Mouse (Mus musculus): ENCODE data around the gene Homez. TPM values are rescaled to one million over a fixed set of nuclear protein-coding genes. Genes with fewer than 3 reads are reported as not detected.

Homez gene
- polyA plus RNA-seq, 1 experiment from 2014 or later: 11.2 TPM

DNA sequence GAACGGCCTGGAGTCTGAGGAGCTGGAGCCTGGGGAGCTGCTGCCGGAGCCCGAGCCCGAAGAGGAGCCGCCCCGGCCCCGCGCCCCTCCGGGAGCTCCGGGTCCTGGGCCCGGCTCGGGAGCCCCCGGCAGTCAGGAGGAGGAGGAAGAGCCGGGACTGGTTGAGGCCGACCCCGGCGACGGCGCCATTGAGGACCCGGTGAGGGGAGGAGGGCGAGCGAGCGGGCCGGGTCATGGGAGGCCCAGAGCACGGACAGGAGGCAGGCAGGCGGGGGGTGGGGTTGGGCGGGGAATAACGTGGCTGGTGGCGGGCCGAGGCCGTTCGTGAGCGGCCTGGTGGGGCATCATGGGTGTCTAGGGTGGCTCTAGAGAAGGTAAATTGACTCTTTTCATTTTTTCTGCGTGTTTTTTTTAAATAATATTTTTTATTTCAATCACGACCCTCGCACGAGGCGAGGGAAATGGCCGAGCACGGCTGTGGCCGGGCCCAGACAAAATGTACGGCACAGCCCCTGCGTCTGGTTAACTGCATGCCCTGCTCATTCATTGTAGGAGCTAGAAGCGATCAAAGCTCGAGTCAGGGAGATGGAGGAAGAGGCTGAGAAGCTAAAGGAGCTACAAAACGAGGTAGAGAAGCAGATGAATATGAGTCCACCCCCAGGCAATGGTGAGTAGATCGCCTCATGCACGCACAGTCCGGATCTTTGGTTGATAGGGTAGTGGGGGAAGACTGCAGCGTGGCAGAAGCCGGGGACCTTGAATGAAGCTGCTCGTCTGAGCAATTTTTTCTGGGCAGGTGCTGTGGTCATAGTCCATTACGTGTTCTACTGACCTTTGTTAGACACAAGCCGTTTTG is 23.8 kb upstream of the Homez start:
- H3K27me3 ChIP-seq (replicated peaks; ENCODE audit: control insufficient read depth, insufficient read depth, low read length): no peaks in the 10 kb centered on the region
- H3K36me3 ChIP-seq (ENCODE audit: control insufficient read depth, insufficient read depth, low read length): peaks cover 19% of the 10 kb centered on the region
- H3K4me3 ChIP-seq (ENCODE audit: low read length): peak overlapping the region; percentile 93
- peak overlapping the region; percentile 99 for H3K27ac ChIP-seq (ENCODE audit: low read depth, low read length)
- peaks cover 11% of the 10 kb centered on the region for H3K4me1 ChIP-seq (ENCODE audit: control insufficient read depth, insufficient read depth, low read depth, low read length)
- peak; percentile 26 for ATAC-seq
- no peaks in the 10 kb centered on the region for H3K9me3 ChIP-seq (ENCODE audit: control insufficient read depth, low read length)
- peak overlapping the region; percentile 100 for H3K9ac ChIP-seq (ENCODE audit: low read depth, low read length)
- H3K4me2 ChIP-seq (ENCODE audit: low read length): peak overlapping the region; percentile 79
- under 1% methylated on average over 40 of the region's 54 CpGs for WGBS

GRCm38 (mm10) chr14:54893651-54894181 is 23.0 kb upstream of the Homez start:
- H3K4me3 ChIP-seq (ENCODE audit: low read length): peak overlapping the region; percentile 93
- whole genome bisulfite sequencing: 1% methylated on average over 38 of the region's 38 CpGs

GRCm38 (mm10) chr14:54892200-54892599 is 21.4 kb upstream of the Homez start, which contains the start of gene Pabpn1:
Pabpn1 (plus strand) TSS chr14:54892500.
- Histone ChIP-seq H3K9me3 (ENCODE audit: control insufficient read depth, low read length) (no peaks in the 10 kb centered on the region), H3K36me3 (ENCODE audit: control insufficient read depth, insufficient read depth, low read length) (peaks cover 10% of the 10 kb centered on the region), H3K9ac (ENCODE audit: low read depth, low read length) (peak within 1 kb of the TSS; percentile 59; the same call in 1 of the 2 replicates), H3K4me1 (ENCODE audit: control insufficient read depth, insufficient read depth, low read depth, low read length) (peaks cover 11% of the 10 kb centered on the region), H3K27me3 (replicated peaks; ENCODE audit: control insufficient read depth, insufficient read depth, low read length) (no peaks in the 10 kb centered on the region), H3K4me3 (ENCODE audit: low read length) (peak within 1 kb of the TSS; percentile 51), H3K4me2 (ENCODE audit: low read length) (peak within 1 kb of the TSS; percentile 59), H3K27ac (ENCODE audit: low read depth, low read length) (peak within 1 kb of the TSS; percentile 90)
- no peak for ATAC-seq
- WGBS: 97% methylated on average over 3 of the region's 3 CpGs

More at GRCm38 (mm10) chr14:54893651-54894181, 23.0 kb upstream of the Homez start:
- Histone ChIP-seq H3K36me3 (ENCODE audit: control insufficient read depth, insufficient read depth, low read length) (peaks cover 15% of the 10 kb centered on the region), H3K9me3 (ENCODE audit: control insufficient read depth, low read length) (no peaks in the 10 kb centered on the region), H3K4me1 (ENCODE audit: control insufficient read depth, insufficient read depth, low read depth, low read length) (peaks cover 11% of the 10 kb centered on the region), H3K27me3 (replicated peaks; ENCODE audit: control insufficient read depth, insufficient read depth, low read length) (no peaks in the 10 kb centered on the region), H3K27ac (ENCODE audit: low read depth, low read length) (peak overlapping the region; percentile 99), H3K4me2 (ENCODE audit: low read length) (peak overlapping the region; percentile 59), H3K9ac (ENCODE audit: low read depth, low read length) (peak overlapping the region; percentile 100)
- peak; percentile 99 for ATAC-seq

DNA sequence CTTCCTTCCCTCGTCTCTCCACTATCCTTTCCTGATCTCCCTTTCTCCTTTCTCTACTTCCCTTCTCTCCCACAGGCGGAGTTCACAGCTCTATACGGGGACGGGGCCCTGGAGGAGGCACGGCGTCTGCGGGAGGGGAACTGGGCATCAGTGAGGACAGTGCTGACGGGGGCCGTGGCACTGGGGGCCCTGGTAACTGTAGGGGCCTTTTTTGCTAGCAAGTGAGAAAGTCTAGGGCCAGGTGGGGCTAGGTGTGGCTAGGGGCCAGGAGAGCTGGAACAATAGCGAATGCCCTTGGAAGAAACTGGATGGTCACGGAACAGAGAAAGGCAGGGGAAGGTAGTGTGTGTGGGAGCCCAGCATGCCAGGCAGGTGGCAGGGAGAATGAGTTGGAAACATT is 14.5 kb upstream of the Homez start:
- ATAC-seq: no peak
- no peaks in the 10 kb centered on the region for H3K27me3 ChIP-seq (replicated peaks; ENCODE audit: control insufficient read depth, insufficient read depth, low read length)
- H3K4me3 ChIP-seq (ENCODE audit: low read length): no peak overlapping the region

DNA sequence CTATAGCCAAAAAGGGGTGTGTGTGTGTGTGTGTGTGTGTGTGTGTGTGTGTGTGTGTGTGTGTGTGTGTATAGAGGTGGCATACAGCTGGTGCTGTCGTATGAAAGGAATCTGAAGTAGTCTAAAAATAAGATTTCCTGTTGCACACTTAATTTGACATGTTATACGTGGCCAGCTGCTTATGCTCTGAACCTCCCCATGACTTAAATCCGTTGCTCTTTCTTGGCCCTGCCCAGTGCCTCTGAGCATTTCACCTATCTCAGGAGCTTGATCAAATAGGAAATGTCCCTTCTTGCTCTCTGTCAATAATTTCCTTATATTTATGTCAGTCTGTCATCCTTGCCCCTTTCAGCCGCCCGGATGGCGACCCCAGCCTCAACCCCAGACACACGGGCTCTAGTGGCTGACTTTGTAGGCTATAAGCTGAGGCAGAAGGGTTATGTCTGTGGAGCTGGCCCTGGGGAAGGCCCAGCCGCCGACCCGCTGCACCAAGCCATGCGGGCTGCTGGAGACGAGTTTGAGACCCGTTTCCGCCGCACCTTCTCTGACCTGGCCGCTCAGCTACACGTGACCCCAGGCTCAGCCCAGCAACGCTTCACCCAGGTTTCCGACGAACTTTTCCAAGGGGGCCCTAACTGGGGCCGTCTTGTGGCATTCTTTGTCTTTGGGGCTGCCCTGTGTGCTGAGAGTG is 13.4 kb upstream of the Homez start:
- H3K36me3 ChIP-seq (ENCODE audit: control insufficient read depth, insufficient read depth, low read length): no peaks in the 10 kb centered on the region
- H3K9ac ChIP-seq (ENCODE audit: low read depth, low read length): peak overlapping the region; percentile 77
- no peak for ATAC-seq
- H3K27ac ChIP-seq (ENCODE audit: low read depth, low read length): peak overlapping the region; percentile 91
- H3K4me2 ChIP-seq (ENCODE audit: low read length): peak overlapping the region; percentile 77
- WGBS: 33% methylated on average over 20 of the region's 21 CpGs
- H3K4me1 ChIP-seq (ENCODE audit: control insufficient read depth, insufficient read depth, low read depth, low read length): peaks cover 21% of the 10 kb centered on the region
- no peaks in the 10 kb centered on the region for H3K9me3 ChIP-seq (ENCODE audit: control insufficient read depth, low read length)
- H3K27me3 ChIP-seq (replicated peaks; ENCODE audit: control insufficient read depth, insufficient read depth, low read length): no peaks in the 10 kb centered on the region
- H3K4me3 ChIP-seq (ENCODE audit: low read length): peak overlapping the region; percentile 61

More for the DNA sequence above, 14.5 kb upstream of the Homez start:
- Histone ChIP-seq H3K4me1 (ENCODE audit: control insufficient read depth, insufficient read depth, low read depth, low read length) (peaks cover 21% of the 10 kb centered on the region), H3K36me3 (ENCODE audit: control insufficient read depth, insufficient read depth, low read length) (no peaks in the 10 kb centered on the region), H3K9ac (ENCODE audit: low read depth, low read length) (no peak overlapping the region), H3K4me2 (ENCODE audit: low read length) (no peak overlapping the region), H3K27ac (ENCODE audit: low read depth, low read length) (no peak overlapping the region), H3K9me3 (ENCODE audit: control insufficient read depth, low read length) (no peaks in the 10 kb centered on the region)
- 88% methylated on average over 11 of the region's 11 CpGs for WGBS

DNA sequence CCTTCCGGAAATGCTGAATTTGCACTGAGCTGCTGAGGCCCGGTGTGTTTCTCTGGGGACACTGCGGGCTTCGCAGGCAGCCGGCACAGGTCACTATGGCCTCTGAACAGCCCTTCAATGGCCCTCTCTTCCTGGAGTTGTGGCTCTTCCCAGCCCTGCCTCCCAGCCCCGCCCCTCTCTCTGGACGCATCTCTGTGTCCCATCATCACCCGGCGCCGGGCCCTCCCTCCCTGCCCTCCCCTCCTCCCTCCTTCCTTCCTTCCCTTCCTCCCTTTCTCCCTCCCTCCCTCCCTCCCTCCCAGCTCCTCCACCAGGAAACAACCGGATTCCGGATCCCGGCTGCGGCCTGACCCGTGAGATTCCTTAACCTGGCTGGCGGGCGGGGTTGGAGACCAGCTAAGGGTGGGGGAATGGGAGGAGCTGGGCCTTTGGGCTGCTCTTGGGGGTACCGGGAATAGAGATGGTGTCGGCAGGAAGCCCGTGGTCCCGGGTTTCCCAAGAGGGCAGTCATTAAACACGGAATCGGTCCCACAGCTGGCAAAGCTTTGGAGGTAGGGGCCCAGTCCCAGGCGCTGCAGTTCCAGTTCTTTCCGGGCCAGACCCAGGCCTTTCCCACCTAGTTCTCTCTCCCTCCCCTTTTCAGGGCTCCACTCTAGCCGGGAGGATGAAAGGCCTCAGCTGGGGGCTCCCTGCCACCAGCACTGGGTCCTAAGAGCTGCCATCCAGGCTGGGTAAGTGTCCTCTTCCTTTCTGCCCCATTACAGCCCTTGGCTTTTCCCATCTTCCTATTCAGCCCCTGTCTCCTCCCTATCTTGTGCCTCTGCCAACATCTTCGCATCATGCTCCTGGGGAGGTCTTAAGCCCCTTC is 12.6 kb upstream of the Homez start, which contains the start of the genes Bcl2l2 and Gm20521:
Gene Bcl2l2 (plus strand): TSS at position 224 of the 868 bp plus-strand sequence.
Gene Gm20521 (plus strand): TSS at position 288 of the 868 bp plus-strand sequence.
- peak; percentile 89 for ATAC-seq
- Histone ChIP-seq H3K36me3 (ENCODE audit: control insufficient read depth, insufficient read depth, low read length) (no peaks in the 10 kb centered on the region), H3K9me3 (ENCODE audit: control insufficient read depth, low read length) (no peaks in the 10 kb centered on the region), H3K27ac (ENCODE audit: low read depth, low read length) (peak within 1 kb of the TSS; percentile 91), H3K9ac (ENCODE audit: low read depth, low read length) (peak within 1 kb of the TSS; percentile 77), H3K4me2 (ENCODE audit: low read length) (peak within 1 kb of the TSS; percentile 77), H3K27me3 (replicated peaks; ENCODE audit: control insufficient read depth, insufficient read depth, low read length) (no peaks in the 10 kb centered on the region), H3K4me1 (ENCODE audit: control insufficient read depth, insufficient read depth, low read depth, low read length) (peaks cover 21% of the 10 kb centered on the region), H3K4me3 (ENCODE audit: low read length) (peak within 1 kb of the TSS; percentile 61)
- under 1% methylated on average over 27 of the region's 27 CpGs for WGBS

GRCm38 (mm10) chr14:54877048-54877715 is 6.4 kb upstream of the Homez start, which contains the start of gene Ppp1r3e:
Ppp1r3e (minus strand) TSS chr14:54877550.
- Histone ChIP-seq H3K36me3 (ENCODE audit: control insufficient read depth, insufficient read depth, low read length) (no peaks in the 10 kb centered on the region), H3K4me1 (ENCODE audit: control insufficient read depth, insufficient read depth, low read depth, low read length) (peaks cover 9% of the 10 kb centered on the region), H3K9ac (ENCODE audit: low read depth, low read length) (peak within 1 kb of the TSS; percentile 97), H3K4me3 (ENCODE audit: low read length) (peak within 1 kb of the TSS; percentile 83), H3K27me3 (replicated peaks; ENCODE audit: control insufficient read depth, insufficient read depth, low read length) (no peaks in the 10 kb centered on the region), H3K9me3 (ENCODE audit: control insufficient read depth, low read length) (no peaks in the 10 kb centered on the region), H3K27ac (ENCODE audit: low read depth, low read length) (peak within 1 kb of the TSS; percentile 96), H3K4me2 (ENCODE audit: low read length) (peak within 1 kb of the TSS; percentile 91)
- peak; percentile 84 for ATAC-seq
- WGBS: under 1% methylated on average over 51 of the region's 61 CpGs

- peak overlapping the region; percentile 91 for H3K4me2 ChIP-seq (ENCODE audit: low read length)
- peak overlapping the region; percentile 96 for H3K27ac ChIP-seq (ENCODE audit: low read depth, low read length)
- peaks cover 9% of the 10 kb centered on the region for H3K4me1 ChIP-seq (ENCODE audit: control insufficient read depth, insufficient read depth, low read depth, low read length)
- H3K9ac ChIP-seq (ENCODE audit: low read depth, low read length): peak overlapping the region; percentile 97
- no peaks in the 10 kb centered on the region for H3K9me3 ChIP-seq (ENCODE audit: control insufficient read depth, low read length)
- no peaks in the 10 kb centered on the region for H3K27me3 ChIP-seq (replicated peaks; ENCODE audit: control insufficient read depth, insufficient read depth, low read length)
- no peaks in the 10 kb centered on the region for H3K36me3 ChIP-seq (ENCODE audit: control insufficient read depth, insufficient read depth, low read length)
- WGBS: 0% methylated on average over 55 of the region's 72 CpGs
- ATAC-seq: peak; percentile 89
- H3K4me3 ChIP-seq (ENCODE audit: low read length): peak overlapping the region; percentile 83
These were observed 5.8 kb upstream of the Homez start for GRCm38 (mm10) chr14:54876539-54877047.
